Mouse (Mus musculus) bone marrow, adult 2 months (tissue): ENCODE measurements at regions not wholly inside any gene's neighbourhood (a gene's known extent, or its start where the extent isn't known, plus 50 kb on each side); places are given as distances from the start of the nearest gene placed in this dataset.

Source experiments
- CTCF ChIP-seq: fragments of 200-500 bp; IDR thresholded peaks from 2 replicates; pipeline ENCODE4 v1.5.1; 2011; ENCODE audit warnings: low read length, control low read depth; ENCODE audit not compliant: control insufficient read depth, insufficient read depth
- POLR2A ChIP-seq: fragments of 200-500 bp; IDR thresholded peaks from 2 replicates; pipeline ENCODE4 v1.6.1; 2011; ENCODE audit warnings: low read depth, mild to moderate bottlenecking, control low read depth, low read length, borderline replicate concordance; ENCODE audit not compliant: control insufficient read depth

GRCm38 (mm10) chr3:103421275-103421621 lies 142.2 kb downstream of the Trim33 start:
- TF ChIP-seq CTCF (no peak), POLR2A (no peak)
